Mouse (Mus musculus) splenic B cell, adult 2 months (primary cell): Measurements from ENCODE around the gene Uspl1.
"Not testable (repeated sequence)": the region's sequence is repeated elsewhere in the genome, so short reads cannot be mapped to it uniquely, and the experiment has no call there.

Experiments
- DNase-seq: peaks from one replicate; pipeline ENCODE4 v3.0.0-alpha.2; 2011; ENCODE audit warnings: low read depth, low spot score
- H3K27me3 ChIP-seq: 2 replicates; pipeline ENCODE4 v1.6.1; 2012; ENCODE audit warnings: mild to moderate bottlenecking, low read length, moderate library complexity, mixed read lengths; ENCODE audit not compliant: control insufficient read depth, poor library complexity, insufficient read depth, severe bottlenecking
- H3K36me3 ChIP-seq: 2 replicates; pipeline ENCODE4 v1.6.1; 2012; ENCODE audit warnings: mild to moderate bottlenecking, low read length, moderate library complexity, mixed read lengths; ENCODE audit not compliant: control insufficient read depth, poor library complexity, insufficient read depth, severe bottlenecking

The Uspl1 gene

DNA sequence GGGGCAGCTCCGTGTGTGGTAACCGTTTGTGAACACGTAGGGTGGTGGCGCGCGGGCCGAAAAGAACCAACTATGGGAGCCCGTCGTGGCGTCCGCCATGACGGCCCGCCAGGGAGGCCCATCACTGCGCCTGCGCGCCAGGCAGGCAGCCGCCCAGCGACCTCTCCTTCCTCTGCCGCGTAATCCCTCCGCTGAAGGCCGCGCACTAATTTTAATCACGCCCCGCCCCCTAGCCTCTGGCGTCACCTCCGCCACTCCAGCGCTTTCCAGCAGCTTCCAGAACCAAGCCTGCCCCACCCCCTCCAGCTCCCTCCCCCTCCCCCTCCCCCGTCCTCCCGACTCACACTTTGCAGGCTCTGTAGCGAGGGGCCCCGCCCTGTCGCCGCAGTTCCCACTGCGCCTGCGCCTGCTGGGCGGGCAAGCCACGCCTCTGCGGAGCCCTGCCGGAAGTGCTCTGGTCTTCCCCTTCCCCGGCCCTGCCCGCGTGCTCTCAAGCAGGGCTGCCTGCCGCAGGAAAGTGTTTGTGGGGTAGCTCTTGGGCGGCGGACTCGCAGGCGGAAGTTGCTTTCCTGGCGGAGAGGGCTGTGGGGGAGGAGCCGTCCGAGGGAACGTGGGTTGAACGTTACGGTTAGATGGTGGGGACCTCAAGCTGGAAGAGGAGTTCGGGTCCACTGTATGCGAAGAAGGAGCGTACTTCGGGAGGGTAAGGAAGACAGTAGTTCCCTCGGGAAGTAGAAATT is at the start of gene Uspl1, which contains the start of gene Hmgb1:
Uspl1 (plus strand) TSS at position 247 of the 740 bp plus-strand sequence.
Hmgb1 (minus strand) TSS at position 386 of the 740 bp plus-strand sequence.
- peak; percentile 99 for DNase-seq
- Histone ChIP-seq H3K27me3 (no peaks in the 10 kb centered on the region), H3K36me3 (no peaks in the 10 kb centered on the region)

DNA sequence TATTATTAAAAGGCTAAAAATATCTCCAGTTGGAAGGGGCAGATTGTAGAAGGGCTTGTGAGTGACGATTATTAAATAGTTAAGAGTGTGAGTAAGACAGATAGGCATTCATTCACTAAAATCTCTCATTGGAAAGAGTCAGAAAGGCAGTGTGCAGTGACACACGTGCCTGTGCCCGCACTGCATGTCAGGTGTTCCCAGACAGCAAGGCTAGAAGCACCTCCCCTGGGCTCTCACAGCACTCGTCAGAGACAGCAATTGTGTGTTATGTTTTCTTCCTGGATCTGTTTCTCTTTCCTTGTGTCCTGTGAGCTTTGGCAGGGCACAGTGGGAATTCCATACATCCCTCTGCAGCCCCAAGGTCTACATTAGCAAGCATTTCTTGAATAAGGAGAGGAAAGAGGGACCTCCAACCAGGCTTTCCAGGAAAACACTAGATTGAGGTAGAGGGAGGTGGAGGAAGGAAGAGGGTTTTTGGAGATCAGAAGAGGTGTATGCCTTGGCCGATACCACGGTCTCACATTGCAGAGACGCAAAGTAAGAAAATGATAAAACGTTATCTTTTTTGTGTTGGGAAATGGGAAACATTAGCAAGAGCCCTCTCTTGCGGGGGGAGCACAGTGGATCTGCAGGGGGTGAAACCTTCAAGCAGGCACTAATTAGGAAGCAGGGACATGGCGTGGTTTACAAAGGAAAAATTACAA is 49.2 kb upstream of the Uspl1 start:
- H3K36me3 ChIP-seq, result no peaks in the 10 kb centered on the region
- DNase-seq, result no peak
- H3K27me3 ChIP-seq, result no peaks in the 10 kb centered on the region

DNA sequence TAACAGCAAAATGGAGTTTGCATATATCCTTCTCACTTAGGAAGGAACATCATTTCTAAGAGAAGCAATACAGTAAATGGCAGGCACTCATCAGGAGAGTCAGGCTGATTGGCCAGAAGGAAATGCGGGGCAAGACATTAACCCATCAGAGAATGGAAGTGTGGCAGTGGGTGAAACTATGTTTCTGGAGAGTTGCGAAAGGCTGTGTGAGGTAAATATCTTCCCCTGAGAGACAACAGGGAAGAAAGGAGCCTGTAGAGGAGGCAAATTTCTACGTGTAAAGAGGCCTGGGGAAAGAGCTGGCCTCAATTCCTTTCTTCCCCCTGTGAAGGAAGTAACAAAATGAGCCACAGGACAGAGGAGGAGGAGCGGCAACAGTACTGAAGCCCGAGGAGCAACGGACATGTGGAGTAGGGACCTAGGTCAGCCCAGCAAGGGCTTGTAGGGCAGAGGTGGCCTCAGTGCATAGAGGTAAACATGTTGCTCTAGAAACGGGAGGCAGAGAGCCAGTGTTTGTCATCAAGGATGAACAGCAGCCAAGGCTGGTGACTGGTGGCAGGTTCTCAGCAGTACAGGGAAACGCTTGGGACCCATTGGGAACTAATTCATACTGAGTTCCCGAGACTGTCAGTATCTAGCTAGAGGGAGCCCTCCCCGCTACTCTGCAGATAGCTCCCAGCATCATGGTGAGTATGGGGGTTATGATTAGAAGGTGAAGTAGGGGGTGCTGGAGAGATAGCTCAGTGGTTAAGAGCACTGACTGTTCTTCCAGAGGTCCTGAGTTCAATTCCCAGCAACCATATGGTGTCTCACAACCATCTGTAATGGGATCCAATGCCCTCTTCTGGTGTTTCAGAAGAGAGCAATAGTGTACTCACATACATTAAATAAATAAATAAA is 48.4 kb upstream of the Uspl1 start:
- Histone ChIP-seq H3K36me3 (no peaks in the 10 kb centered on the region), H3K27me3 (no peaks in the 10 kb centered on the region)
- DNase-seq, result no peak

DNA sequence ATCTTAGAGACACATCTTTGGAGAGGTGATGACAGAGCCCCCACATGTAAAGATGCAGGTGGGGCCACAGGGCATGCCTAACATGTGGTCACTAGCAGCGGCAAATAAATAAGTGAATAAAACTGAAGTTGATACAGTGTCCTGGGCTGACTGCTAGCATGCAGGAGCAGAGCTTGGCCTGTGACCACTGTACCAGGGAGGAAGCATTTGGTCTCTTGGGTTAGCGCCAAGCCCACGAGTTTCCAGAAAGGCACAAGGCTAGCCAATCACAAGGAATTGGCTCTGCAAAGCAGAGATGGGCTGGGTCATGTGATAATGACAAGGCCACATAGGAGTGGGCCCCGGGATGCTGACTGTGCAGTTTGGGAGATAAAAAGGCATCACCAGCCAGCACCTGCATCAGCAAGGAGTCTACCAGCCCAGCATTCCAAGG is 47.2 kb upstream of the Uspl1 start:
- no peak for DNase-seq
- Histone ChIP-seq H3K27me3 (no peaks in the 10 kb centered on the region), H3K36me3 (no peaks in the 10 kb centered on the region)

DNA sequence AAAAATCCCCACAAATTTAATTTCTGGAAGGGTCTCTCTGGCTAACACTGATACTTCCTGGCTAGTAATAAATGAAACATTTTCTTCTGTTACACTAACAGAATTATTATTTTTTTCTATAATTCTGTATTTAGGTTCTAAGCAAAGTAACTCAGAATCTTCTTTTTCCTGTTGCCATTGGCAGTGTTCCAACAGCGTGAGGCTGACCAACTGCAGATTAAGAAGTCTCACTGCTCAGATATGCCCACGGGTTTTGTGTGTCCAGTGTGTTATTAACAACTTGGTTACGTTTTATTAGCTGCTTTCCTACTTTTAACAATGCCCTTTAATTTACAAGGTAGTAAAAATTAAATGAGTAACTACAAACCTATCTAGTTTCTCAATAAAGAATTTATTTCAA is 46.7 kb upstream of the Uspl1 start:
- H3K27me3 ChIP-seq, result no peaks in the 10 kb centered on the region
- H3K36me3 ChIP-seq, result no peaks in the 10 kb centered on the region
- no peak for DNase-seq

DNA sequence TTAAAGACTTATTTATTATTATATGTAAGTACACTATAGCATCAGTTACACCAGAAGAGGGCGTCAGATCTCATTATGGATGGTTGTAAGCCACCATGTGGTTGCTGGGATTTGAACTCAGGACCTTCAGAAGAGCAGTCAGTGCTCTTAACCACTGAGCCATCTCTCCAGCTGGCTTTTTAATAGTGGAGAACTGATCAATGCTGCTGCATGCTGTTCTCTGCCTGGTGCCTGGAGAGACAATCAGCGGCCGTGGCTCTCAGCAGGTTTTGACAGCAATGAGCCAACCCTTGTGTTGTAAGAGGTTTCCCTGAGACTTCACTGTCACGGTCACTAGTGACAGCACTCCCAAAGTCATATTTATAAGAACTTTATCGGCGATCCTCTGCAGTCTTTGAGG is 46.1 kb upstream of the Uspl1 start:
- not testable (repeated sequence) for H3K27me3 ChIP-seq, DNase-seq

DNA sequence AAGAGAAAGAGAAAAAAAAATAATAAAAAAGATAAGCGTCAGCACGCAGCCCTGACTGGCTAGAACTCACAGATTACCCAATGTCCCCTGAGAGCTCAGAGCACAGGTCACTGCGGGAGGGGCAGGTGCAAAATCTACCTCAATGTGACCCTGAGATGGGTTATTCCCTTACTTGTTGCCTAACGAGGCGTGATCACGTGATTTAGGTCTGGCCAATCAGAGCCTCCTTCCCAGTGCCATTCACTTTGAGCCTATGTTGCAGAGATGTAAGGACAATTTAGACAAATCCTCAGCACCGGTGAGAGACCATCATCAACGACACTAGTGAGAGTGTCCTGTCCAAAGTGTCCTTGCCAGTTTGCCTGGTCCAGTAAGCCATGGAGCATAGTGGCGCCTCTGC is 43.8 kb upstream of the Uspl1 start:
- no peaks in the 10 kb centered on the region for H3K27me3 ChIP-seq
- H3K36me3 ChIP-seq, result no peaks in the 10 kb centered on the region
- peak; percentile 17 for DNase-seq

More for the DNA sequence above, 46.1 kb upstream of the Uspl1 start:
- not testable (repeated sequence) for H3K36me3 ChIP-seq

DNA sequence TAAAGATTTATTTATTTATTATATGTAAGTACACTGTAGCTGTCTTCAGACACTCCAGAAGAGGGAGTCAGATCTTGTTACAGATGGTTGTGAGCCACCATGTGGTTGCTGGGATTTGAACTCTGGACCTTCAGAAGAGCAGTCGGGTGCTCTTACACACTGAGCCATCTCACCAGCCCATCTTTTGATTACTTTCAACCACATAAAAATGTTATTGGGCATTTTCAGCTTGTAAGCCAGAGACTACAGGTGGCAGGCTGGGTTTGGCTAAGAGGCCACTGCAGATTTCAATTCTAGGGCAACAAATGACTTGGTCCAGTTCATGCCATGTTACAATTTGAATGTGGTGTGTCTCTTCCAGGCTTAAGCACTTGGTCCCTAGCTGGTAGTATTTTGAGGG is 43.0 kb upstream of the Uspl1 start:
- not testable (repeated sequence) for DNase-seq, H3K36me3 ChIP-seq, H3K27me3 ChIP-seq

DNA sequence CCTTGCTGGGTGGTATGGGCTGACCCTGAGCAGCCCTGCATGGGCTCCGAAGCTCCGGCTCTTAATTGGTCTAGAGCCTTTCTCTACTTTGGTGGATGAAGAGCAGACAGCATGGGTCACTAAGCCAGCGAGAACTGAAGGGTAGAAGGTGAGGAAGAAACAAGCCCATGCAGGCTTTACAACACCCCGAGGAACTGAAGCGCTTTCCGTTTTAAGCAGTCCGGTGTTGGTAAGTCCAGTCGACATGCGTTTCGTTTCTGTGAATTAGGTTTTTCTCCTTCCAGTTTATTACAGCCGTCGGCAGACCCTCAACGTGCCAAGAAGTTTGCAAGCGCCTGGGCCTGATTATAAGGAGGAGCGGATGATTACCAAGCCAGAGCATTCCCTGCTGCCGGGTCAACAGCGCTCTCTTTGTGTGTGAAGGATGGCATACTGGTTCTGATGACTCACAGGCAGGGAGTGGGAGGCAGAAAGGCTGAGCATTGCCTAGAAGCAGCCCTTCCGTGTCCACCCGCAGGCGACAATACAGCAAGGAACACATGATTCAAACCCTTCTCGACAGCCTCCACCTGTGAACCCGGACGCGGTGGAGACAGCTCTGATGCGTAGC is 40.3 kb upstream of the Uspl1 start:
- no peak for DNase-seq
- H3K36me3 ChIP-seq, result no peaks in the 10 kb centered on the region

DNA sequence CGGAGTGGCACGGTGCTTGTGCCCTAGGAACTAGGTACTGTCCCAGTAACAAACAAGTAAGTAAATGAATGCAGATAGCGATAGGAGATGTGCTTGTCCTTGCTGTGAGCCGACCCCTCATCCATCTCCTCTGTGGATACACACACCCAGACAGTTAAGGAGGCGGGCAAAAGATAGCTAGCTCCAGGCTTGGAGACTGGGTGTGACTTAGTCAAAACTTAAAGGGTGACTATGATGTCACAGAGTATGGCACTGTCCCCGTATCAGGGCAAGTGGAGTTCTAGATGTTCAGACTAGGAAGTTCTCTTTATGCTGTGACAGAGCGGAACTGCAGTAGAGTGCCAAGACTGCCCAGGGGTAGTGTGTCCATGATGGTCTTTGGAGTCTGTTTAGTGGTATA is 37.5 kb upstream of the Uspl1 start:
- no peaks in the 10 kb centered on the region for H3K27me3 ChIP-seq
- no peaks in the 10 kb centered on the region for H3K36me3 ChIP-seq
- DNase-seq, result no peak

More for the DNA sequence above, 40.3 kb upstream of the Uspl1 start:
- no peaks in the 10 kb centered on the region for H3K27me3 ChIP-seq

DNA sequence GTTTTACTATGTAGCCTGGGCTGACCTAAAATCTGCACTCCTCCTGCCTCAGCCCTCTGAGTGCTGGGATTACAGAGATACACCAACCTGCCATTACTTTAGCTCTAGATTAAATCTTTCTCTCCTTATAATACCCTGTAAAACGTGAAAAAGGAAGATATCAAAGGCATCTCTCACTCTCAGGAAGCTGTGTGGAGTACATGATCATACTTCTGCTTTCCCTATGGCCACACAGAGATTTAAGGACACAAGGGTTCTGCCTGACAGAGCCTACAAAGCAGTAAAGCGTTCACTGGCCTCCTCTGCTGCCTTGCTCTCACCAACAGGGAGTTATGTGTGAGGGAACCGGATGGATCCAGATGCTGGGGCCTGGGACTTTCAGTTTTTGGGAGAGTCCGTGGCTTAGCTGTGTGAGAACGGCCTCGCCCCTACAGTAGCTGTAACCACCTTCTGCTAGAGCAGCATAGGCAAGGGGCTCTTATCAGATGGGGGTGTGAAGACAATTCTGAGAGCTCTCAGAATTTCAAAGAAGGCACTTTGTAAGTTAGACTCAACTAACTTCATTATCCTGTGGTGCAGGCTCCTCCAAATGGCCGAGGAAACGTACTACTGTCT is 36.7 kb upstream of the Uspl1 start:
- DNase-seq, result no peak
- Histone ChIP-seq H3K27me3 (no peaks in the 10 kb centered on the region), H3K36me3 (no peaks in the 10 kb centered on the region)

DNA sequence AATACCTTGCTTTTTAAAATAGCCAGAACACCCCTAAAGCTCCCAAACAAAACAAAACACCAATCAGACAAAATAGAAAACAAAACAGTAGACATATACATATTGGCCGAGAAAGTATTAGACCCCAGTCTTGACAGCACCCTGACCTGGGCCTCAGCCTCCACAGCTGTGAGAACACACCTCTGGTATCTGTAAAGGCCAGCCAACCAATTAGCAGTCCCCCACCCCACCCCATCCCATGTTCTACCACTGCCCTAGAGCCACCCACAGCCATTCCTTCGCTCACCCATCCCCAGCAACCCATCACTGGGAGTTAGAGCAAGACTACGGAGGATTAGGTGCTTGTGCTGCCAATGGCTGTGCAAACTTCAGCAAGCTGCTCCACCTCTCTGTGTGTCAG is 33.3 kb upstream of the Uspl1 start:
- Histone ChIP-seq H3K27me3 (no peaks in the 10 kb centered on the region), H3K36me3 (no peaks in the 10 kb centered on the region)
- no peak for DNase-seq

DNA sequence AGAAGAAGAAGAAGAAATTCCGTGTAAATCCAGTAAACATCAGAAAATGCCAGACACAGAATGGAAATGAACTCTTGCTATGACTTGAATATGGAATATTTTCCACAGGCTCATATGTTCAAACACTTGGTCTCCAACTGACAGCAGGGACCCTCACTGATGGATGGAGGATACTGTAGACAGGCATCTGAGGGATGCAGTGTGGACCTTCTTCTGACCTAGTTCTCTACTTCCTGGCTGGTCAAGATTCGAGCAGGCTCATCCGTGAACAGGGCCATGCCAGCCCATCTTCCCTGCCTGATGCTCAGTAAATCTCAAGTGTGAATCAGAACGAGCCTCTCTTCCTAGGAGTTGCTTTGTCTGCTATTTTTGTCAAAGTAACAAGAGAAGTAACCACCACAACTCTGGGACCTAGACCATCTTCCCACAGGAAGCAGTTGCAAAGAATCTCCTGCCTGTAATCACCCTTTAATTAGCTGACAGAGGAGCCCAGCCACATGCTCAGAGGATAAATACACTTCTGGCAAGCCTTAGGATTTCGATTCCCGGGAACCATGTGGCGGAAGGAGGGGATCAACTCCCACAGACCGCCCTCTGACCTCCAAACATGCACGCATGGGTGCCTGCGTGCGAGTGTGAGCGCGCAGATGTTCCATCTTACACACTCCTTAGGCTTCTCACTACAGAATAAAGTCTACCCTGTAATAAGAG is 31.9 kb upstream of the Uspl1 start:
- H3K36me3 ChIP-seq, result no peaks in the 10 kb centered on the region
- no peaks in the 10 kb centered on the region for H3K27me3 ChIP-seq
- DNase-seq, result no peak

DNA sequence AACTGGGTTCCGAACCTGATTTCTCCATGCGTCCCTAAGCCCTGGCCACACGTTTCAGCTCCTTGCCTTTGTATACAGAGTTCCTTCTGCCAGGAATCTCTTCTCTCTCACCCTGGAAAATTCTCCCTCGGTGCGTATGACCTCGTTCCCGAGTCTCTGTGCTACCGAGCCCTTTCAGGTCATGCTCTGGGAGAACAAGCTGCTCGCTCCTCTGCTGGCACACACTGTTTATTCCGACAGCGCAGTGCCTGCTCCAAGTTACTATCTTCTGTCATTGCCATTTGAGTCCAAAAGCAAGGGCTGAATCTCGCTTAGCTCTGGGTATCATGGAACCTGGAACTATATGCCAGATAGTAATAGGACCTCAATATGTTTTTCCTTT is 31.4 kb upstream of the Uspl1 start:
- Histone ChIP-seq H3K27me3 (no peaks in the 10 kb centered on the region), H3K36me3 (no peaks in the 10 kb centered on the region)
- no peak for DNase-seq
